Mouse (Mus musculus) CH12F3 (cell line): ENCODE measurements around the gene Mecom.

Experiments used
- in situ Hi-C: fragments of 300-500 bp; cut with MboI; formaldehyde crosslinking; loops from 2 replicates; pipeline ENCODE4 v1.14.3; 2020; ENCODE audit warnings: low sequenced_read_pairs

Gene Mecom

GRCm38 (mm10) chr3:30371472-30371871 lies 176.3 kb downstream of the Mecom start:
- in situ Hi-C loops, result no loop called here

GRCm38 (mm10) chr3:30370860-30371455 lies 176.8 kb downstream of the Mecom start:
- in situ Hi-C loops, result no loop called here

DNA sequence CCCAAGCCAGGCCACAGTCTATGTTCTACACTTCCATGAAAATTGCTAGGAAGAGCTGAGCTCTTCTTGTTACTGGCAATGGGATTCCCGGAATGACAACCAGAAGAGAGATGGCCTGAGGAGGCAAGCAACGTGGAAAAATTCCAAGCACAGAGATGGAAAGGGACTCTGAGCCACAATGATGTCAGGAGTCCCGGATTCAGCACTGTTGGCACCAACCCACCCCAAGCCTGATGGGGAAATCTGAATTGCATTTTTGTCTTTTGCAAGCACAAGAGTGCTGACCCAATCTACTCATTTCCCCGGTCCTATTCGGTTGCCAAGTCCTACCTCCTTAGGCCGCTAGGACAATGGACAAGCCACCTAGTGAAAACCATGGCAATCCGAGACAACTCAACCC lies 181.2 kb downstream of the Mecom start:
- in situ Hi-C loops, result no loop called here

GRCm38 (mm10) chr3:30361190-30361589 lies 186.6 kb downstream of the Mecom start:
- in situ Hi-C loops, result no loop called here

GRCm38 (mm10) chr3:30353878-30354727 lies 193.7 kb downstream of the Mecom start:
- in situ Hi-C loops, result no loop called here

GRCm38 (mm10) chr3:30349279-30349678 lies 198.5 kb downstream of the Mecom start:
- in situ Hi-C loops, result no loop called here

- in situ Hi-C loops, result no loop called here
Observed at GRCm38 (mm10) chr3:30344151-30344550, 203.7 kb downstream of the Mecom start.

GRCm38 (mm10) chr3:30332337-30332736 lies 215.5 kb downstream of the Mecom start:
- in situ Hi-C loops, result no loop called here

GRCm38 (mm10) chr3:30330476-30330875 lies 217.3 kb downstream of the Mecom start:
- in situ Hi-C loops, result no loop called here

- in situ Hi-C loops, result no loop called here
Observed at GRCm38 (mm10) chr3:30330021-30330420, 217.8 kb downstream of the Mecom start.

- in situ Hi-C loops, result no loop called here
Observed at GRCm38 (mm10) chr3:30314955-30315354, 232.9 kb downstream of the Mecom start.

DNA sequence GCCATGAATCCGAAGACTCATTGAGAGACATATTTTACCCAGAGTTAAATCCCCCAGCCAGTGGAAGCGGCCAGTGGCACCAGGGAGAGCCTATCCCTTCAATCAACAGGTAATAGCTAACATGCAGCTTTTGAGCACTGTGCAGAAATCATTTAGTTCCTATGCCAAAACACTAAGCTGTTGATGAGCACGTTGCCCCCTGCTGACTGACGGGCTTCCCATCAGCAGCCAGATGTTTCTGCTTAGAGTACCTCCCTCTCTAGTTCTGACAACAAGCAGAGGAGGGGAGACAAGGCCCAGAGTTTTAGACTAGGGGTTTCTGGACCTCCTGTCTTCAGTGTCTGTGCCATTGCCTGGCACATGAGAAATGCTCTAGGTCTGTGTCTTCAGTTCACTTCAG lies 239.7 kb downstream of the Mecom start:
- in situ Hi-C loops, result no loop called here

DNA sequence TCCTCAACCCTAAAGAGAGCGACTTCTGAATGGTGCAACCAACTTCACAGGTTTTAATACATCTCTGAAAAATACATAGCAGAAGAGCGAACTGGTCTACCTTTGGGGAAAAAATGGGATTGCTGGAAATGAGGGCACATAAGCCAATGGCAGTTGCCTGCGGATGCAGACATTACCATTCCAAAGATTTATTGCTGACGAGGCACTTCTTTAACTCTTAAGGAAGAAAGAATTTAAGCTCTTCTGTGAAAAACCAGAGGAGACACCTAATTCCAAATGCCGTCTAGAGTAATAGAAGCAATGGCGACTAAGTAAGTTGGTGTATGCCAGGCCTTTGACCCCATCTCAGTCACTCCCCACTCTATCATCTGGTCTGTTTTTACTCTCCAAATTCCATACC lies 240.2 kb downstream of the Mecom start:
- in situ Hi-C loops, result no loop called here

- in situ Hi-C loops, result no loop called here
Observed at GRCm38 (mm10) chr3:30306080-30306479, 241.7 kb downstream of the Mecom start.

DNA sequence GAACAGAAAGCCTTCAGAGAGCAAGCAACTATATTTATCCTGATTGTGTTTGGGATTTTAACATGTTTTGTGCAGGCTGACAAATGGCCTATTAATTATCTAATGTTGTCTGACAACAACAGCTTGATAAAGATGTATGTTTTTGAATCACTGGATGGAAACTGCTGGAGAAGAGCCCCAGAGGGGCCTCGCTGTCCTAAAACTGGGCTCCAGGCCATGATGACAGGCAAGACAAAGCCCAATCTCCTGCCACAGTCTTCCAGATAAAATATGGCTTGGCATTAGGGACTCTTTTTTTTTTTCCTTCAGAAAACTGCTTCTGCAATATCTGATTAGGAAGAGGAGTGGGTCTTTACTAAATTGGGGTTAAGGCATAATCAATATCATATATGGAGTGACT lies 248.3 kb downstream of the Mecom start:
- in situ Hi-C loops, result no loop called here

- in situ Hi-C loops, result no loop called here
Observed at GRCm38 (mm10) chr3:30294433-30294832, 253.4 kb downstream of the Mecom start.

GRCm38 (mm10) chr3:30286529-30286928 lies 261.3 kb downstream of the Mecom start:
- in situ Hi-C loops, result no loop called here

GRCm38 (mm10) chr3:30284094-30284493 lies 263.7 kb downstream of the Mecom start:
- in situ Hi-C loops, result no loop called here

GRCm38 (mm10) chr3:30283562-30283961 lies 264.2 kb downstream of the Mecom start:
- in situ Hi-C loops, result no loop called here

DNA sequence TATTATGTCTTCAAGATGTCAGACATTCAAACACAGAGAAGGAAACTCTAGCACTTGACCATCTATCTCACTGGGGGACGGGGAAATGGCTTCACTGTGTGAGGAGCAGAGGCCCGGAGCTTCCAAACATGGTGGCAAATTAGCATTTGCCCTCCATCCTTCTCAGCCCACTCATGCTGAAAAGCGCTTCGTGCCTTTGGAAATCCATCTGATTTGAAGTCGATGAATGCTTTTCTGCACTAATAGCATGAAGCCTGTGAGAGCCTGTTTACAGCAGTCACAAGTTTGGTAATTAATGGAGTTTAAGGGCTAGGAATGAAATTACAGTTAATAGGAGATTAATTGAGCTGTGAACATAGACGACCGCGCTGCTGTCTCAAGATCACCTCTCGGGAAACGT lies 270.2 kb downstream of the Mecom start:
- in situ Hi-C loops, result no loop called here

DNA sequence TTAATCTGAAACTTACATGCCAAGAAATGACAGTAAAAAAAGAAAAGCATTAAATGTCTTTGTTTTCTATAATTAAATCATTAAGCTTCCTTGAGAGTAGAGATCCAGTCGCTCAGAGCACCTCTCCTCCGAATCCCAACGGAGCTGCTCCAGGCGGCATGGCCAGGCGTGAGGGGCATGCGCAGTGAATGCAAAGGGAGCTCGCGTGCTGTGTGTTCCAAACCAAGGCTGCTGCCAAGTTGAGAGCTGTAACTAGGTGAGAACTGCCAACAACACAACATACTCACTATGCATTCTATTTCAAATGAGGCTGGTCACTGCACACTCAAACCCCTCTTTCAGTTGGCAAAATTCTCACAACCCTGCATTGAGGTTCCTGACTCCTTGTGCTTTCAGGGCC lies 271.7 kb downstream of the Mecom start:
- in situ Hi-C loops, result no loop called here

DNA sequence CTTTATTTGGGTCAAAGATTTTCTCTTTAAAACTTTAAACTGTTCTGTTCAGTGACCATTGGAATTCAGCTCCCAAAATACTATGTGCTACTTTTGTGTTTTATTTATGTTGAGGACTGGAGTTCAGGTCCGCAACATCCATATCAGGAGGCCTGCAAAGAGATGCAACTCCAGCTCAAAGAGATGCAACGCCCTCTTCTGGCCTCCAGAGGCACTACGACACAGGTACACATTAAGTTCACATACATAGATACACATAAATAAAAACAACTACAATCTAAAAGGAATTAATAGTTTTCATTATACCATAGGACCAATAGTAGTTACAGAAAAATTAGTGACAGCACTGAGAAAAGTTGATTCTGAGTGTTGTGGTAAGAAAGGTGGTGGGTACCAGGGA lies 278.6 kb downstream of the Mecom start:
- in situ Hi-C loops, result no loop called here
